Mouse (Mus musculus): ENCODE measurements around the gene Coro2a.

- TF ChIP-seq POLR2A (IDR thresholded peaks at IDR 0.05; ENCODE audit: low read depth, low read length): no peak
- no peak for TF ChIP-seq CTCF (IDR thresholded peaks at IDR 0.05; ENCODE audit: extremely low read depth, insufficient read depth, insufficient read length, insufficient replicate concordance)
These were observed 60.3 kb downstream of the Coro2a start for GRCm38 (mm10) chr4:46541707-46542106.
